Mouse (Mus musculus): ENCODE measurements around the gene Gm20517.

Gene Gm20517

GRCm38 (mm10) chr17:47678238-47678637 is 66.8 kb downstream of the Gm20517 start:
- no peak for DNase-seq (ENCODE audit: low read depth, low spot score)

- DNase-seq (ENCODE audit: low read depth, low spot score) = no peak
Observed at GRCm38 (mm10) chr17:47678702-47679101, 67.3 kb downstream of the Gm20517 start.

DNA sequence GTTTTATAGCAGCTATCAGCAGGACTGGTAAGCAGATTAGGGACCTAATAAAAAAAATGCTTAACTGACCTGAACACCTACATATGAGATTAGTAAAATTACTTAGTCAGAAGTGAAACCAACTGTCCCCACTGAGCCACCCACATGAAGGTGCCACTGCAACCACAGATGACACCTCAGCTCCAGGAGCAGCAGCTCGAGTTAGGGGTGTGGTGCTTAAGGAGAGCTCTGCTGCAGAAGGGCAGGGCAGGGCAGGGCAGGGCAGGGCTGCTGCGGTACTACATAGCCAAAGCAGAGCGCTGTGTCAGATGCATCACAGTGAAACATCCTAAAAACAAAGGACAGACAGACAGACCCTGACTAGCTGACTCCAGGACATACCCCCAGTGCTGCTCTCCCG is 71.4 kb downstream of the Gm20517 start:
- DNase-seq (ENCODE audit: low read depth, low spot score) = no peak

GRCm38 (mm10) chr17:47687409-47688343 is 76.3 kb downstream of the Gm20517 start:
- DNase-seq (ENCODE audit: low read depth, low spot score) = peak; percentile 99

GRCm38 (mm10) chr17:47688344-47688607 is 76.9 kb downstream of the Gm20517 start, which contains the start of gene Tomm6:
TSS of gene Tomm6 (minus strand) at chr17:47688386.
- no peak for DNase-seq (ENCODE audit: low read depth, low spot score)

DNA sequence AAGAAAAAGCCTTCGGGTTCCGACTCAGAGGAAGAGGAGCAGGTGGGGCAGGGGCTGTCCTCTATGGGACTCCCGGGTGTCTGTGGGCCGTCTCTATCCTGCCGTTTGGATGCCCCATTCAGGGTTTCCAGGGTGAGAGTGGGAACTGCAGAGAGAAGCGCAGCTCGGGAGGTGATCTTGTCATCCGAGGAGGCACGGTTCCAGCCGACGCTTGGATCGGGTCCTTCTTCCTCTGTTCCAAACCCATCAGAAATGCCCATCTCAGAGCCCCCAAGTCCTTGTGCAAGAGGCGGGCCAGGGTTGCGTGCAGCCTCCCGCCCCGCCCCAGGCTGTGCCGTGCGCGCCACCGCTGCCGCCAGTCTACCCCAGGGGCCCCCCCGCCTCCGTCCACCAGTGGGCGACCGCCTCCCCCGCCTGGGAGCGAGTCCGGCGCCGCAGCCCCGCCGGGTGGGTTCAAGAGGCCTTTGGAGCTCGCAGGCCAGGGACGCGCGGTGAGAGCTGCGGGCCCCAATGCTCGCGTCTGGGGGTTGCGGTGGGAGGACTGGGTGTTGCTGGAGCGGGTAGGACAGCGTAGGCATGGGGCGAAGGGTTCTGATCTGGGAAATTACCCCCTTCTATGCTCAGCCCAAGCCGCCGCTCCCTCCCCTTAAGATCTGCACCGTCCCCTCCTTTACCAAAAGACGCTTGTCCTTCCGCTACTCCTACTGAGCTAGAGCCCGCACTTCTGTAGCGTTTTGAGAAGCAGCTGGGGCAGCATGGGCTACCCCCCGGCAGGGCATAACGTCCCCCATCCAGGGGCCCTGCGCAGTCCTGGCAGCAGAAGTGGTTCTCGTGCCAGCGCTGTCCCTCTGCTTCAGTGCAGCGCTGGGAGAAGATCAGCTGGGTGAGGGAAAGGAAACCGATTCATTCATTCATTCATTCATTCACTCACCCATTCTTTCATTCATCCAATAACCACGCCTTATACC is 77.5 kb downstream of the Gm20517 start, which contains the start of gene Frs3:
Gene Frs3, plus strand, starts transcription at position 423 of the 968 bp plus-strand sequence.
- DNase-seq (ENCODE audit: low read depth, low spot score) = peak; percentile 61

GRCm38 (mm10) chr17:47689894-47690293 is 78.5 kb downstream of the Gm20517 start:
- DNase-seq (ENCODE audit: low read depth, low spot score) = no peak

DNA sequence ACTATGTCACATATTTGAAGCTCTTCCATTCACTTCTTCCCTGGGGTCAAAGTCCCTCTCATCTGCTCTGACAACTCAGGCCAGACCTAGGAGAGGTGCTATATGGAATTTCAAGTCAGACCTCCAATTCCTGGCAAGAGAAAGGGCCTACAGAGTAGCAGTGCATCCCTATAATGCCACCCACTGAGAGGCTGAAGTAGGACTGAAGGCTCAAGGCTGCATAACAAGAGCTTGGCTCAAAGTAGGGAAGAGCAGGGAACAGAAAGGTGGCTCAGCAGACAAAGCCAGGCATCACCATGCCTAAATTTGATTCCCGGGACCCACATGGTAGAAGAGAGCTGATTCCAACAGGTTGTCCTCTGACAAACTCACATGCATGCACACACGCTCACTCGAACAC is 80.3 kb downstream of the Gm20517 start:
- DNase-seq (ENCODE audit: low read depth, low spot score) = peak; percentile 64

GRCm38 (mm10) chr17:47693671-47694441 is 82.5 kb downstream of the Gm20517 start:
- DNase-seq (ENCODE audit: low read depth, low spot score) = no peak

GRCm38 (mm10) chr17:47694442-47694502 is 82.9 kb downstream of the Gm20517 start, which contains the start of gene Gm21981:
TSS of gene Gm21981 (minus strand) at chr17:47694455.
- DNase-seq (ENCODE audit: low read depth, low spot score) = no peak

DNA sequence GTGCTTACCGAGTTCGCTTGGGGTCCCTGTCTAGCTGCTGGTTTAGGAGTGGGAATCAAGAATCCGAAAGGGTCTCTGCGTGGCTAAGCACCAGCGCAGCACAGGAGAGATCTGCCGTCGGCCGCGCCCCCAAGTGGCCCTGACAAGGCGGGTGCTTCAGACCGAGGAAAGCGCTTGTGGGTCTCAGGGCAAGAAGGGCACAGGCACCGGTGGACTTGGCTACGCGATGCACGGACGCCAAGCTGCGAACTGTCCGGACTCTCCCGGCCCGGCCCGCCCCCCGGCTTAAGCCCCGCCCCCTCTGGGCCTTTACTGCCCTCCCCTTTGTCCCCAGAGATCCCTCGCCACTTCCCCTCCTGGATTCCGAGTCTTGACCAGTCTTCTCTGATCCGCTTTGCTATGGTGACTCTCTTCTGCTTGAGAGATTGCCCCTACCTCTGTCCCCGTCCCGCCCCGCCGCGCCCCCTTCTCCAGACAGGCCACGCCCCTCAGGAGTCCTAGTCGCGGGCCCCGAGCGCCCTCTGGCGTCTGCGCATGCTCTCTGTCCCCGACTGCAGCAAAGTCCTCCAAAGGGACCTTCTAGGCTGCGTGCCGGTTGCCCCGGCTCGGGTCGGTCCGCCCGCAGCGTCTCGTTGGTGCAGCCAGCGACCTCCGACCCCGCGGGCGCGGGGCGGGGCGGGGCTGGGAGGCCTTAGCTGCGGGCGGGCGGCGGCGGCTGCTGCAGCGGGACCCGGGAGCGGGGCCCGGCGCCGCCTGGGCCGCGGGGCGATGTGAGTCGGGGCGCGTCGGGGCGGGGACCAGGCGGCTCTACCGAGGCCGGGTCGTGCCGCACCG is 83.3 kb downstream of the Gm20517 start, which contains the start of gene Prickle4:
Gene Prickle4, minus strand, starts transcription at position 234 of the 834 bp plus-strand sequence.
- peak; percentile 98 for DNase-seq (ENCODE audit: low read depth, low spot score)

- no peak for DNase-seq (ENCODE audit: low read depth, low spot score)
Observed at GRCm38 (mm10) chr17:47695337-47695710, 83.9 kb downstream of the Gm20517 start.

GRCm38 (mm10) chr17:47698156-47698555 is 86.8 kb downstream of the Gm20517 start:
- no peak for DNase-seq (ENCODE audit: low read depth, low spot score)

GRCm38 (mm10) chr17:47699055-47699454 is 87.7 kb downstream of the Gm20517 start:
- no peak for DNase-seq (ENCODE audit: low read depth, low spot score)

- DNase-seq (ENCODE audit: low read depth, low spot score) = no peak
Observed at GRCm38 (mm10) chr17:47701793-47702192, 90.4 kb downstream of the Gm20517 start.

GRCm38 (mm10) chr17:47702548-47703345 is 91.4 kb downstream of the Gm20517 start:
- peak; percentile 61 for DNase-seq (ENCODE audit: low read depth, low spot score)

DNA sequence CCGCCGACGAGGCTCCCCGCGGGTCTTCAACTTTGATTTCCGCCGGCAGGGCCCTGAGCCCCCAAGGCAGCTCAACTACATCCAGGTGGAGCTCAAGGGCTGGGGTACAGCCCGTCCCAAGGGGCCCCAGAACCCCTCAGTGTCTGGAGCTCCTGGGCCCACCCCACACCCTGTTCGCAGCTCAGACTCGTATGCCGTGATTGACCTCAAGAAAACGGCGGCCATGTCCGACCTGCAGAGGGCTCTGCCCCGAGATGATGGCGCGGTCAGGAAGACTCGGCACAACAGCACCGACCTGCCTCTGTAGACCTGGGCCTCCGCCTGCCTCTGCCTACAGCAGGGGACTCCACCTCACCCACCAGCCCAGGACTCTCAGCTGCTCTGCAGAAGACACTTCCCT is 92.2 kb downstream of the Gm20517 start:
- DNase-seq (ENCODE audit: low read depth, low spot score) = peak; percentile 46

GRCm38 (mm10) chr17:47704692-47705091 is 93.3 kb downstream of the Gm20517 start:
- DNase-seq (ENCODE audit: low read depth, low spot score) = no peak

- DNase-seq (ENCODE audit: low read depth, low spot score) = no peak
Observed at GRCm38 (mm10) chr17:47706196-47706595, 94.8 kb downstream of the Gm20517 start.

DNA sequence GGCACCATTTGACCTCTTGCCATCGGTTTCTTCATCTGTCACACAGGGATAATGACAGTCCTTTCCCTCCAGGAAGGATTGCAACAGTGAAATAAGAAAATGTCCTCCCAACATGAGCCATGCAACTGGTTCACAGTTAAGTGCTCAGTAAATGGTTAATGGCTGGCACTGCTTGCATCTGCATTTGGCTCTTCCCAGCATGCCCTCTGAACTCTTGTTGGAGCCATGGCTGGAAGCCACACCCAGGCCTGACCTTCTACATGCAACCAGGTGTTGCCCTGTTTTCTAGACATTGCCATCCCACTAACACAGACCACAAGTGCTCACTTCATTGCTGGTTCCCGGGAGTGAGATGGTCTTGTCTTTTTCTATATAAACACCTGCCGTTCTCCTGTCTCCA is 96.6 kb downstream of the Gm20517 start:
- no peak for DNase-seq (ENCODE audit: low read depth, low spot score)
